Mouse (Mus musculus) myocyte (in vitro differentiated cells): ENCODE data around the gene Atrip. TPM values are rescaled to one million over a fixed set of nuclear protein-coding genes. Genes with fewer than 3 reads are reported as not detected.

ENCODE experiments used
- H3K27me3 ChIP-seq: one replicate; pipeline ENCODE4 v1.6.1; 2011; ENCODE audit not compliant: control insufficient read depth, insufficient read depth, insufficient read length
- H3K36me3 ChIP-seq: one replicate; pipeline ENCODE4 v1.6.1; 2011; ENCODE audit not compliant: control insufficient read depth, insufficient read depth
- H3K4me2 ChIP-seq: one replicate; pipeline ENCODE4 v1.6.1; 2011; ENCODE audit warnings: low read depth, control low read depth
- H3K4me3 ChIP-seq: one replicate; pipeline ENCODE4 v1.5.1; 2011; ENCODE audit warnings: mild to moderate bottlenecking, control low read depth, moderate library complexity
- H3K79me2 ChIP-seq: one replicate; pipeline ENCODE4 v1.6.1; 2011; ENCODE audit not compliant: control insufficient read depth, insufficient read depth
- H3ac ChIP-seq: one replicate; pipeline ENCODE4 v1.6.1; 2011; ENCODE audit not compliant: control insufficient read depth, insufficient read length
- CEBPB ChIP-seq: IDR thresholded peaks from 2 replicates; pipeline ENCODE4 v1.6.1; 2011; ENCODE audit warnings: mild to moderate bottlenecking, moderate library complexity; ENCODE audit not compliant: poor library complexity, insufficient read depth, severe bottlenecking
- E2F4 ChIP-seq: IDR thresholded peaks from one replicate; pipeline ENCODE4 v1.6.1; 2011; ENCODE audit warnings: mild to moderate bottlenecking, control low read depth, moderate library complexity; ENCODE audit not compliant: insufficient read depth
- MAX ChIP-seq: IDR thresholded peaks from one replicate; pipeline ENCODE4 v1.6.1; 2011; ENCODE audit warnings: low read depth, mild to moderate bottlenecking, control low read depth
- MYOD1 ChIP-seq, 3 experiments: IDR thresholded peaks; one replicate each; pipeline ENCODE4 v1.6.1; 2011; ENCODE audit warnings: control low read depth in 2 of 3, low read depth in 2 of 3, mild to moderate bottlenecking in 2 of 3, moderate library complexity in 1 of 3; ENCODE audit not compliant: insufficient read length in 2 of 3, control insufficient read depth in 1 of 3
- MYOG ChIP-seq, 3 experiments: IDR thresholded peaks; one replicate each; pipeline ENCODE4 v1.6.1; 2011; ENCODE audit warnings: control low read depth in 2 of 3, low read depth in 2 of 3, mild to moderate bottlenecking in 2 of 3; ENCODE audit not compliant: insufficient read length in 2 of 3, control insufficient read depth in 1 of 3, insufficient read depth in 1 of 3
- POLR2A ChIP-seq: IDR thresholded peaks from one replicate; pipeline ENCODE4 v1.6.1; 2011; ENCODE audit warnings: low read depth, mild to moderate bottlenecking, control low read depth, moderate library complexity; ENCODE audit not compliant: insufficient read length
- POLR2AphosphoS2 ChIP-seq: IDR thresholded peaks from one replicate; pipeline ENCODE4 v1.6.1; 2011; ENCODE audit warnings: low read depth, control low read depth; ENCODE audit not compliant: insufficient read length
- REST ChIP-seq: IDR thresholded peaks from one replicate; pipeline ENCODE4 v1.6.1; 2011; ENCODE audit warnings: mild to moderate bottlenecking, control low read depth, moderate library complexity; ENCODE audit not compliant: insufficient read depth, insufficient read length
- SRF ChIP-seq: IDR thresholded peaks from one replicate; pipeline ENCODE4 v1.6.1; 2011; ENCODE audit warnings: low read depth; ENCODE audit not compliant: control insufficient read depth, insufficient read length
- TCF12 ChIP-seq: IDR thresholded peaks from one replicate; pipeline ENCODE4 v1.6.1; 2011; ENCODE audit warnings: mild to moderate bottlenecking, control low read depth; ENCODE audit not compliant: poor library complexity, insufficient read depth, severe bottlenecking
- TCF3 ChIP-seq: IDR thresholded peaks from one replicate; pipeline ENCODE4 v1.6.1; 2011; ENCODE audit warnings: low read depth, control low read depth; ENCODE audit not compliant: insufficient read length
- USF1 ChIP-seq: IDR thresholded peaks from one replicate; pipeline ENCODE4 v1.6.1; 2011; ENCODE audit warnings: low read depth, mild to moderate bottlenecking, control low read depth, moderate library complexity
- polyA plus RNA-seq: library from polyadenylated mRNA; unstranded; fragments of >200 nt; fragmentation: generic; extraction: Trizol; gene quantifications from one replicate; pipeline ENCODE4 v1.2.1, GENCODE M21; 2012; ENCODE audit warnings: missing spikeins

The Atrip gene
- polyA plus RNA-seq, 1 experiment: 9.6 TPM

DNA sequence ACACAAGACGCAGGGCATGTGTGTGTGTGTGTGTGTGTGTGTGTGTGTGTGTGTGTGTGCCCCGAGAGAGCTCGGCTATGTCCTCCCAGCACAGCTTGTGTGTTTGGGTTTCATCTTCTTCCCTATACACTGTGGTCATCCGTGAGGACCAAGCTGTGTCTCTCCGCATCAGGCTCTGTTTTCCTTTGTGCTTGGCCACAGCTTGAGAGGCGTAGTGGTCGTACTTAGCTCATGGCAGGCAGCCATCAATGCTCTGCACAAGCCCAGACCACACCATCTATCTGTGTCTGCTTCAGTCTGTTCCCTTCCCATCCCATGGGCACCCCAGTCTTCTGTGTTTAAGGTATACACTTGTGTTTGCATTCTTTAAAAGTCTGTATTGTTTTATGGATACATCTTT, 32.6 kb downstream of the Atrip start:
- Histone ChIP-seq H3K4me2 (no peak overlapping the region), H3K79me2 (peaks cover 16% of the 10 kb centered on the region), H3K27me3 (no peaks in the 10 kb centered on the region), H3ac (no peak overlapping the region), H3K36me3 (no peaks in the 10 kb centered on the region), H3K4me3 (no peak overlapping the region)
- no peak for TF ChIP-seq REST
- no peak for TF ChIP-seq SRF
- no peak for TF ChIP-seq MYOD1 (IDR thresholded peaks at IDR 0.05; ENCODE audit: control insufficient read depth in 1 of 3, insufficient read length in 2 of 3, low read depth in 2 of 3)
- no peak for TF ChIP-seq TCF3
- no peak for TF ChIP-seq TCF12
- no peak for TF ChIP-seq USF1
- TF ChIP-seq E2F4: no peak
- TF ChIP-seq MYOG (IDR thresholded peaks at IDR 0.05; ENCODE audit: control insufficient read depth in 1 of 3, insufficient read depth in 1 of 3, insufficient read length in 2 of 3, low read depth in 2 of 3): no peak
- TF ChIP-seq POLR2A: no peak
- no peak for TF ChIP-seq MAX
- TF ChIP-seq POLR2AphosphoS2: no peak
- no peak for TF ChIP-seq CEBPB

DNA sequence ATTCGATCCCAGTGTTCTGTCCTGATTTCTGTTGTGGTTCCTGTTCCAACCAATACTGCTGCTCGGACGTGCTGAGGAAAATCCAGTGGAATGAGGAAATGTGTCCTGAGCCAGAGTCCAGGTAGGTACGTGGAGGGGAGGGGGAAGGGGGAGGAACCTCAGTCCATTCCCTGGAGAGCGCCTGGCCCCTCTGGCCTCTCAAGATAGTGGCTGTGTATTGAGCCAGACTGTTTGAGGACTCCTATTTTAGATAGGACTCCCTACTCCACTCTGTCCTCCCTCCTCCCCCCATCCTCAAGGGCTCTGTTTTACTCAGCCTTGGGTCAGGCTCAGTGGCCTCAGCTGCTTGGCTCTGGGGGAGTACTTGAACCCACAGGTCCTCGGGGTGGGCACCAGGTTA, 33.0 kb downstream of the Atrip start:
- Histone ChIP-seq H3K4me3 (no peak overlapping the region), H3K79me2 (peaks cover 16% of the 10 kb centered on the region), H3K27me3 (no peaks in the 10 kb centered on the region), H3K36me3 (no peaks in the 10 kb centered on the region), H3K4me2 (no peak overlapping the region), H3ac (no peak overlapping the region)
- no peak for TF ChIP-seq USF1
- no peak for TF ChIP-seq POLR2AphosphoS2
- TF ChIP-seq POLR2A: no peak
- TF ChIP-seq MYOD1 (IDR thresholded peaks at IDR 0.05; ENCODE audit: control insufficient read depth in 1 of 3, insufficient read length in 2 of 3, low read depth in 2 of 3): no peak
- TF ChIP-seq MAX: no peak
- no peak for TF ChIP-seq TCF3
- TF ChIP-seq E2F4: no peak
- no peak for TF ChIP-seq SRF
- no peak for TF ChIP-seq REST
- no peak for TF ChIP-seq MYOG (IDR thresholded peaks at IDR 0.05; ENCODE audit: control insufficient read depth in 1 of 3, insufficient read depth in 1 of 3, insufficient read length in 2 of 3, low read depth in 2 of 3)
- TF ChIP-seq TCF12: no peak
- TF ChIP-seq CEBPB: no peak

DNA sequence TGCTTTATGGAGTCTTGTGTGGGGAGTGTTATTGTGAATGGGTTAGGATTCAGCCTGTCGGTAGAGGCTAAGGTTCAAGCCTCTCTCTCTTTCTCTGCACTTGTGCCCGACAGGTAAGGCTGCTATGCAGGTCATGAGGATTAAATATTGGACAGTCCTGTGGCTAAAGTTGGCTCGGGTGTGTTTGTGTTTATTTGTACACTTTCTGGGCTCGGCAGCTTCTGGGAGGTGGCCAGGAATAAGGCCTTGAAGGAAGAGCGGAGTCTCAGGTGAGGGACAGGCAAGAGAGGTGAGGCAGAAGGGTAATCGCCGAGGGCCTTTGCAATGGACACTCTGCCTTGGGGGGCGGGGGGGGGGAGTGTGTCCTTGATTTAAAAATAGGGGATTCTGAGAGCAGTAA, 33.7 kb downstream of the Atrip start:
- no peak overlapping the region for H3K4me3 ChIP-seq
- TF ChIP-seq MAX: no peak
- no peak for TF ChIP-seq USF1
- TF ChIP-seq E2F4: no peak
- no peak for TF ChIP-seq REST
- TF ChIP-seq SRF: no peak
- no peak for TF ChIP-seq MYOG (IDR thresholded peaks at IDR 0.05; ENCODE audit: control insufficient read depth in 1 of 3, insufficient read depth in 1 of 3, insufficient read length in 2 of 3, low read depth in 2 of 3)
- TF ChIP-seq TCF12: no peak
- TF ChIP-seq POLR2AphosphoS2: no peak
- TF ChIP-seq POLR2A: no peak
- TF ChIP-seq TCF3: no peak
- TF ChIP-seq CEBPB: no peak
- TF ChIP-seq MYOD1 (IDR thresholded peaks at IDR 0.05; ENCODE audit: control insufficient read depth in 1 of 3, insufficient read length in 2 of 3, low read depth in 2 of 3): no peak
- H3K4me2 ChIP-seq: peak overlapping the region; percentile 73
- no peaks in the 10 kb centered on the region for H3K27me3 ChIP-seq
- H3K79me2 ChIP-seq: peaks cover 16% of the 10 kb centered on the region
- H3K36me3 ChIP-seq: no peaks in the 10 kb centered on the region
- H3ac ChIP-seq: no peak overlapping the region

DNA sequence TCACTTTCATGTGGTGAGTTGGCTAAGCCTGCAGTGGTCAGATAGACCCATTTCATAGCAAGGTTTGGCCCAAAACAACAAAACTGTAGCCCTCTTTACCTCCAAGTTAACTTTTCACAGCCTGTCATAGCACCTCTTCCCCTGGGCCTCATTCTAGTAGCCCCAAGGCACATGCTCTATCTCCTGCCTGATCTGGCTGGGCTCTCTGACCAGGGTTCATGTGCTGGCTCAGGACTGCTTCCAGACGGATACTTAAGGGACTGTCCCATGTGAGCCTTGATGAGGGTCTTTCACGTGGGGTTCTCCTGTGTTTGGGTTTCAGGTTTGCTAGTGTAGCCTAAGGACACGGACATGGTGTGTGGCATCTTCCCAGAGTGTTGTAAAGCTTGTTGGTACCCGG, 34.2 kb downstream of the Atrip start:
- TF ChIP-seq E2F4 (no peak), USF1 (no peak), SRF (no peak), TCF12 (no peak), MYOD1 (IDR thresholded peaks at IDR 0.05; ENCODE audit: control insufficient read depth in 1 of 3, insufficient read length in 2 of 3, low read depth in 2 of 3) (no peak), CEBPB (no peak), REST (no peak), POLR2A (no peak)
- H3K36me3 ChIP-seq: no peaks in the 10 kb centered on the region
- no peak overlapping the region for H3ac ChIP-seq
- H3K79me2 ChIP-seq: peaks cover 16% of the 10 kb centered on the region
- no peaks in the 10 kb centered on the region for H3K27me3 ChIP-seq
- H3K4me2 ChIP-seq: peak overlapping the region; percentile 73
- H3K4me3 ChIP-seq: peak overlapping the region; percentile 79

DNA sequence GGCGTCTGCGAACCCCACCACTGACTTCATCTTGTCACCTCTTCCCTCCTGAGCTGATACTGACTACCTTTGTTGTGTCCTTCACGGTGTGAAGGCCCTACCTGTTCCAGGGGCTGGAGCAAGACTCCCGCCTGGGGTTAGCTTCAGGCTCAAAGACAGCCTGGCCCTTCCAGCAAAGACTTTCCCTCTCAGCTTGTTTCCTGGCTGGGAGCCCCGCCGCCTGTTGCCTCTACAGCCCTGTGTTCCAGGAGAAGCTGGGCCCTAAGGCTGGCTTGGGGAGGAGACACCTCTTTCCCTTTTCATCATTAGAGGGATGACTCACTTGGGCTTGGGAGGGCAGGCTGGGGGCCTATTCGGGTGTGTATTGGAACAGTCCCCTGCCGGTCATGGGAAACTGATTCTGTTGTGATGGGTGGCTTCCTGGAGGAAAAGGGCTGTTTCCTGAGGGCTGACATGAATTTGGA, 35.0 kb downstream of the Atrip start:
- Histone ChIP-seq H3ac (peak overlapping the region; percentile 76), H3K27me3 (no peaks in the 10 kb centered on the region), H3K79me2 (peaks cover 16% of the 10 kb centered on the region), H3K36me3 (no peaks in the 10 kb centered on the region), H3K4me3 (peak overlapping the region; percentile 79), H3K4me2 (peak overlapping the region; percentile 73)
- TF ChIP-seq POLR2A: peak; percentile 41
- TF ChIP-seq MYOG (IDR thresholded peaks at IDR 0.05; ENCODE audit: control insufficient read depth in 1 of 3, insufficient read depth in 1 of 3, insufficient read length in 2 of 3, low read depth in 2 of 3): no peak
